Mouse (Mus musculus) erythroblast, embryonic 14.5 days (primary cell): ENCODE results near the gene Myod1. TPM values are rescaled to one million over a fixed set of nuclear protein-coding genes. Genes with fewer than 3 reads are reported as not detected.

ENCODE experiments used
- H3K27me3 ChIP-seq: 2 replicates; pipeline ENCODE4 v1.6.1; 2012; ENCODE audit warnings: inconsistent platforms; ENCODE audit not compliant: control insufficient read depth
- H3K36me3 ChIP-seq: 2 replicates; pipeline ENCODE4 v1.6.1; 2012; ENCODE audit warnings: mild to moderate bottlenecking, inconsistent platforms; ENCODE audit not compliant: control insufficient read depth
- H3K4me1 ChIP-seq: 2 replicates; pipeline ENCODE4 v1.6.1; 2012; ENCODE audit warnings: inconsistent platforms; ENCODE audit not compliant: control insufficient read depth
- H3K4me3 ChIP-seq: replicated peaks from 2 replicates; pipeline ENCODE3; 2012; ENCODE audit warnings: moderate library complexity, mild to moderate bottlenecking, inconsistent platforms
- H3K9me3 ChIP-seq: 2 replicates; pipeline ENCODE4 v1.6.1; 2012; ENCODE audit warnings: low read length, inconsistent platforms, mixed read lengths; ENCODE audit not compliant: control insufficient read depth
- GATA1 ChIP-seq: IDR thresholded peaks from 2 replicates; pipeline ENCODE4 v1.6.1; 2012; ENCODE audit warnings: low read length, inconsistent platforms, mixed read lengths
- TAL1 ChIP-seq: IDR thresholded peaks from 3 replicates; pipeline ENCODE4 v1.6.1; 2012; ENCODE audit warnings: low read length, inconsistent platforms, mixed read lengths
- polyA plus RNA-seq: library from polyadenylated mRNA; stranded (reverse); fragments of >175 nt; gene quantifications from 2 replicates; pipeline ENCODE4 v1.2.3, GENCODE M21; 2012

The Myod1 gene
- not detected in 2 replicates for polyA plus RNA-seq

GRCm38 (mm10) chr7:46376172-46377007 lies at the start of gene Myod1:
TSS of gene Myod1 (plus strand) at chr7:46376474.
- no peak for TF ChIP-seq GATA1
- TF ChIP-seq TAL1: no peak
- H3K4me1 ChIP-seq: no peaks in the 10 kb centered on the region
- H3K9me3 ChIP-seq: no peaks in the 10 kb centered on the region
- no peaks in the 10 kb centered on the region for H3K36me3 ChIP-seq
- H3K27me3 ChIP-seq: peaks cover 34% of the 10 kb centered on the region
- no peak within 1 kb of the TSS for H3K4me3 ChIP-seq

GRCm38 (mm10) chr7:46327896-46328295 lies 48.4 kb upstream of the Myod1 start:
- Histone ChIP-seq H3K36me3 (no peaks in the 10 kb centered on the region), H3K27me3 (no peaks in the 10 kb centered on the region), H3K9me3 (no peaks in the 10 kb centered on the region), H3K4me3 (no peak overlapping the region), H3K4me1 (no peaks in the 10 kb centered on the region)
- TF ChIP-seq GATA1: no peak
- no peak for TF ChIP-seq TAL1

GRCm38 (mm10) chr7:46337397-46337796 lies 38.9 kb upstream of the Myod1 start:
- TF ChIP-seq GATA1 (no peak), TAL1 (no peak)

GRCm38 (mm10) chr7:46339818-46340217 lies 36.5 kb upstream of the Myod1 start:
- H3K4me1 ChIP-seq: no peaks in the 10 kb centered on the region
- no peaks in the 10 kb centered on the region for H3K36me3 ChIP-seq
- no peak overlapping the region for H3K4me3 ChIP-seq
- no peaks in the 10 kb centered on the region for H3K27me3 ChIP-seq
- TF ChIP-seq GATA1: no peak
- no peak for TF ChIP-seq TAL1
- H3K9me3 ChIP-seq: peaks cover 2% of the 10 kb centered on the region; the same call in 1 of the 2 replicates

More at GRCm38 (mm10) chr7:46337397-46337796, 38.9 kb upstream of the Myod1 start:
- H3K4me1 ChIP-seq: no peaks in the 10 kb centered on the region
- no peaks in the 10 kb centered on the region for H3K36me3 ChIP-seq
- peaks cover 2% of the 10 kb centered on the region; the same call in 1 of the 2 replicates for H3K9me3 ChIP-seq
- H3K27me3 ChIP-seq: no peaks in the 10 kb centered on the region
- no peak overlapping the region for H3K4me3 ChIP-seq

- H3K4me1 ChIP-seq: no peaks in the 10 kb centered on the region
- peaks cover 2% of the 10 kb centered on the region; the same call in 1 of the 2 replicates for H3K9me3 ChIP-seq
- no peak for TF ChIP-seq GATA1
- no peak for TF ChIP-seq TAL1
- no peaks in the 10 kb centered on the region for H3K27me3 ChIP-seq
- no peak overlapping the region for H3K4me3 ChIP-seq
- H3K36me3 ChIP-seq: no peaks in the 10 kb centered on the region
Measured at GRCm38 (mm10) chr7:46340295-46340694, 36.0 kb upstream of the Myod1 start.

GRCm38 (mm10) chr7:46341471-46341870 lies 34.8 kb upstream of the Myod1 start:
- Histone ChIP-seq H3K27me3 (no peaks in the 10 kb centered on the region), H3K9me3 (peaks cover 2% of the 10 kb centered on the region; the same call in 1 of the 2 replicates), H3K36me3 (no peaks in the 10 kb centered on the region), H3K4me3 (no peak overlapping the region), H3K4me1 (no peaks in the 10 kb centered on the region)
- no peak for TF ChIP-seq GATA1
- TF ChIP-seq TAL1: no peak

GRCm38 (mm10) chr7:46347692-46348091 lies 28.6 kb upstream of the Myod1 start:
- H3K9me3 ChIP-seq: no peaks in the 10 kb centered on the region
- TF ChIP-seq TAL1: no peak
- TF ChIP-seq GATA1: no peak
- no peak overlapping the region for H3K4me3 ChIP-seq
- no peaks in the 10 kb centered on the region for H3K36me3 ChIP-seq
- H3K4me1 ChIP-seq: no peaks in the 10 kb centered on the region
- peaks cover 28% of the 10 kb centered on the region for H3K27me3 ChIP-seq

GRCm38 (mm10) chr7:46348813-46349212 lies 27.5 kb upstream of the Myod1 start:
- Histone ChIP-seq H3K4me3 (no peak overlapping the region), H3K9me3 (no peaks in the 10 kb centered on the region), H3K27me3 (peaks cover 28% of the 10 kb centered on the region), H3K36me3 (no peaks in the 10 kb centered on the region), H3K4me1 (no peaks in the 10 kb centered on the region)
- TF ChIP-seq TAL1: no peak
- no peak for TF ChIP-seq GATA1

GRCm38 (mm10) chr7:46350119-46350702 lies 26.1 kb upstream of the Myod1 start:
- Histone ChIP-seq H3K4me1 (no peaks in the 10 kb centered on the region), H3K4me3 (no peak overlapping the region), H3K9me3 (no peaks in the 10 kb centered on the region), H3K27me3 (peaks cover 28% of the 10 kb centered on the region), H3K36me3 (no peaks in the 10 kb centered on the region)
- no peak for TF ChIP-seq GATA1
- no peak for TF ChIP-seq TAL1
